Mouse (Mus musculus) heart, embryonic 14.5 days (tissue): ENCODE measurements at regions not wholly inside any gene's neighbourhood (a gene's known extent, or its start where the extent isn't known, plus 50 kb on each side); places are given as distances from the start of the nearest gene placed in this dataset.

Experiments
- ATAC-seq: fragments of 200-750 bp; cut with Nextera tagmentation; 2 replicates; pipeline ENCODE4 v1.8.0; 2017; ENCODE audit warnings: low read depth, moderate TSS enrichment; ENCODE audit not compliant: insufficient number of reproducible peaks, insufficient read depth, low FRiP score
- H3K27ac ChIP-seq, 2 experiments: fragments of 200-500 bp in 1 of 2; fragments of 300-500 bp in 1 of 2; sonication (generic) in 1 of 2; replicated peaks in 1 of 2; 2 replicates each; pipeline ENCODE4 v1.5.1; 2012 to 2014; ENCODE audit warnings: low read depth in 2 of 2, low read length in 2 of 2, control low read depth in 1 of 2, mild to moderate bottlenecking in 1 of 2, mixed read lengths in 1 of 2; ENCODE audit not compliant: control insufficient read depth in 1 of 2, insufficient read depth in 1 of 2
- H3K27me3 ChIP-seq: fragments of 300-500 bp; sonication (generic); 2 replicates; pipeline ENCODE4 v1.6.1; 2014; ENCODE audit warnings: mild to moderate bottlenecking, low read length, control low read depth; ENCODE audit not compliant: control insufficient read depth, insufficient read depth
- H3K36me3 ChIP-seq: fragments of 300-500 bp; sonication (generic); 2 replicates; pipeline ENCODE4 v1.6.1; 2014; ENCODE audit warnings: mild to moderate bottlenecking, control low read depth, low read length, mixed read lengths; ENCODE audit not compliant: control insufficient read depth, insufficient read depth
- H3K4me1 ChIP-seq, 2 experiments: fragments of 200-500 bp in 1 of 2; fragments of 300-500 bp in 1 of 2; sonication (generic) in 1 of 2; 2 replicates each; pipeline ENCODE4 v1.6.1; 2012 to 2014; ENCODE audit warnings: low read length in 2 of 2, control low read depth in 1 of 2, mixed read lengths in 1 of 2; ENCODE audit not compliant: control insufficient read depth in 2 of 2, insufficient read depth in 2 of 2
- H3K4me2 ChIP-seq: fragments of 300-500 bp; sonication (generic); 2 replicates; pipeline ENCODE4 v1.6.1; 2014; ENCODE audit warnings: mild to moderate bottlenecking, low read length
- H3K4me3 ChIP-seq, 2 experiments: fragments of 200-500 bp in 1 of 2; fragments of 300-500 bp in 1 of 2; sonication (generic) in 1 of 2; 2 replicates each; pipeline ENCODE4 v1.5.1; 2012 to 2014; ENCODE audit warnings: low read length in 2 of 2, mild to moderate bottlenecking in 2 of 2, control low read depth in 1 of 2, low read depth in 1 of 2, moderate library complexity in 1 of 2; ENCODE audit not compliant: control insufficient read depth in 1 of 2, insufficient read depth in 1 of 2
- H3K9ac ChIP-seq: fragments of 300-500 bp; sonication (generic); 2 replicates; pipeline ENCODE4 v1.6.1; 2014; ENCODE audit warnings: mild to moderate bottlenecking, low read length
- H3K9me3 ChIP-seq: fragments of 300-500 bp; sonication (generic); 2 replicates; pipeline ENCODE4 v1.6.1; 2016; ENCODE audit warnings: low read length, control low read depth; ENCODE audit not compliant: control insufficient read depth
- WGBS: fragments of 180-500 bp; shearing (Covaris S2); extraction: QIAGEN DNeasy Blood & Tissue Kit; methylation state at CpG from one replicate; pipeline ENCODE4 v1.1.7; 2014; 5-methylcytosine and 5-hydroxymethylcytosine counted together

DNA sequence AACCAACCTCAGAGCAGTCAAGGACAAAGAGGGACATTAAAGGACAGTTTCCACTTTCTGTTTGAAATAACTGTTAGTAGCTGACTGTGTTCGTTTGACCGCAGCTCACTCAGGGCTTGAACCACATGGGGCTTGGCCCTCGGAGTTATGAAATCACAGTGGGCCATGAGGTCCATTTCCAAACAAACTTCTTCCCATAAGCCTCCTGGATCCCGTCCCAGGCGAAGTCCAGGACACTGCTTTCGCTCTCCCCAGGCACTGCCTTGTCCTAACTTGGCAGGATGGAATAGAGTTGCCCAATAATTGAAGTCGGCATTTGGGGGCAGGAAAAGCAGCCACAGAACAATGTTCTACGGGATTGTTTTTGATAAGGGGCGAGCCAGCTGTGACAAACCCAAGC lies 188.1 kb upstream of the Zfp637 start:
- Histone ChIP-seq H3K27ac (no peak overlapping the region), H3K36me3 (no peaks in the 10 kb centered on the region), H3K27me3 (0 out of 2 replicates have a peak, but pooled peaks cover 5% of the 10 kb centered on the region), H3K4me3 (no peak overlapping the region), H3K4me2 (no peak overlapping the region), H3K9me3 (no peaks in the 10 kb centered on the region), H3K4me1 (peaks cover 0 to 2% of the 10 kb centered on the region in 2 experiments; a peak in 1 of 4 replicates), H3K9ac (no peak overlapping the region)
- ATAC-seq, result no peak
- WGBS, result 74% methylated on average over 9 of the region's 9 CpGs

GRCm38 (mm10) chr6:117653886-117654425 lies 187.0 kb upstream of the Zfp637 start:
- Histone ChIP-seq H3K4me1 (peaks cover 0 to 2% of the 10 kb centered on the region in 2 experiments; a peak in 1 of 4 replicates), H3K4me3 (no peak overlapping the region), H3K36me3 (no peaks in the 10 kb centered on the region), H3K4me2 (no peak overlapping the region), H3K27ac (no peak overlapping the region), H3K9me3 (no peaks in the 10 kb centered on the region), H3K9ac (no peak overlapping the region), H3K27me3 (0 out of 2 replicates have a peak, but pooled peaks cover 5% of the 10 kb centered on the region)
- 82% methylated on average over 15 of the region's 15 CpGs for WGBS
- no peak for ATAC-seq

GRCm38 (mm10) chr6:117655986-117656385 lies 185.0 kb upstream of the Zfp637 start:
- WGBS, result 79% methylated on average over 4 of the region's 4 CpGs
- peaks cover 0 to 2% of the 10 kb centered on the region in 2 experiments; a peak in 1 of 4 replicates for H3K4me1 ChIP-seq
- no peak overlapping the region for H3K27ac ChIP-seq
- no peaks in the 10 kb centered on the region for H3K9me3 ChIP-seq
- H3K36me3 ChIP-seq, result no peaks in the 10 kb centered on the region
- H3K4me2 ChIP-seq, result no peak overlapping the region
- no peak for ATAC-seq
- no peak overlapping the region for H3K4me3 ChIP-seq
- no peak overlapping the region for H3K9ac ChIP-seq
- 0 out of 2 replicates have a peak, but pooled peaks cover 5% of the 10 kb centered on the region for H3K27me3 ChIP-seq

- H3K4me2 ChIP-seq, result no peak overlapping the region
- no peak overlapping the region for H3K4me3 ChIP-seq
- ATAC-seq, result no peak
- no peaks in the 10 kb centered on the region for H3K36me3 ChIP-seq
- 0 out of 2 replicates have a peak, but pooled peaks cover under 1% of the 10 kb centered on the region for H3K27me3 ChIP-seq
- no peaks in the 10 kb centered on the region for H3K4me1 ChIP-seq
- no peak overlapping the region for H3K9ac ChIP-seq
- 10% methylated on average over 1 of the region's 1 CpGs for WGBS
- H3K27ac ChIP-seq, result no peak overlapping the region
- H3K9me3 ChIP-seq, result no peaks in the 10 kb centered on the region
Measured at GRCm38 (mm10) chr6:117660576-117660975, 180.4 kb upstream of the Zfp637 start.

DNA sequence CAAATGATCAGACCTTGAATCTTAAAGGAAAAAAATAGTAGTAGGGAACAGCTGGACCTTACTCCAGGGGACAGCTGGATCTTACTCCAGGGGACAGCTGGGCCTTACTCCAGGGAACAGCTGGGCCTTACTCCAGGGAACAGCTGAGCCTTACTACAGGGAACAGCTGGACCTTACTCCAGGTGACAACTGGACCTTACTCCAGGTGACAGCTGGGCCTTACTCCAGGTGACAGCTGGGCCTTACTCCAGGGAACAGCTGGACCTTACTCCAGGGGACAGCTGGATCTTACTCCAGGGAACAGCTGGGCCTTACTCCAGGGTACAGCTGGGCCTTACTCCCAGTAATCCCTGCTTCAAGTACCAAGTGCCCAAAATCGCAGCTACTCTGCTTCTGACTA lies 178.3 kb upstream of the Zfp637 start:
- H3K9ac ChIP-seq, result no peak overlapping the region
- H3K4me3 ChIP-seq, result no peak overlapping the region
- H3K4me1 ChIP-seq, result no peaks in the 10 kb centered on the region
- 86% methylated on average over 1 of the region's 1 CpGs for WGBS
- H3K4me2 ChIP-seq, result no peak overlapping the region
- H3K27ac ChIP-seq, result no peak overlapping the region
- H3K27me3 ChIP-seq, result no peaks in the 10 kb centered on the region
- no peaks in the 10 kb centered on the region for H3K36me3 ChIP-seq
- H3K9me3 ChIP-seq, result no peaks in the 10 kb centered on the region
- ATAC-seq, result no peak

- WGBS, result 69% methylated on average over 3 of the region's 3 CpGs
- H3K4me1 ChIP-seq, result no peaks in the 10 kb centered on the region
- no peaks in the 10 kb centered on the region for H3K27me3 ChIP-seq
- no peak overlapping the region for H3K27ac ChIP-seq
- ATAC-seq, result no peak
- H3K4me3 ChIP-seq, result no peak overlapping the region
- H3K9me3 ChIP-seq, result no peaks in the 10 kb centered on the region
- H3K36me3 ChIP-seq, result no peaks in the 10 kb centered on the region
- H3K9ac ChIP-seq, result no peak overlapping the region
- H3K4me2 ChIP-seq, result no peak overlapping the region
Measured at GRCm38 (mm10) chr6:117670337-117670736, 170.6 kb upstream of the Zfp637 start.

GRCm38 (mm10) chr6:117670792-117671525 lies 170.0 kb upstream of the Zfp637 start:
- Histone ChIP-seq H3K27ac (no peak overlapping the region), H3K4me1 (no peaks in the 10 kb centered on the region), H3K9ac (no peak overlapping the region), H3K9me3 (no peaks in the 10 kb centered on the region), H3K4me3 (no peak overlapping the region), H3K27me3 (no peaks in the 10 kb centered on the region), H3K36me3 (no peaks in the 10 kb centered on the region), H3K4me2 (no peak overlapping the region)
- no peak for ATAC-seq
- WGBS, result 76% methylated on average over 17 of the region's 17 CpGs
